Mouse (Mus musculus) lung, postnatal 0 days (tissue): ENCODE data around the gene Dpm3. TPM values are rescaled to one million over a fixed set of nuclear protein-coding genes. Genes with fewer than 3 reads are reported as not detected.

Experiments used
- ATAC-seq: fragments of 200-750 bp; cut with Nextera tagmentation; 2 replicates; pipeline ENCODE4 v1.8.0; 2017; ENCODE audit warnings: moderate library complexity
- DNase-seq: peaks from one replicate; pipeline ENCODE4 v3.0.0-alpha.2; 2016; ENCODE audit warnings: low spot score
- H3K27ac ChIP-seq: fragments of 300-500 bp; sonication (generic); 2 replicates; pipeline ENCODE4 v1.5.1; 2014; ENCODE audit warnings: antibody characterized with exemption, mild to moderate bottlenecking, low read length, mixed read lengths
- H3K27me3 ChIP-seq: fragments of 300-500 bp; sonication (generic); replicated peaks from 2 replicates; pipeline ENCODE4 v1.6.1; 2014; ENCODE audit warnings: low read length, mixed read lengths; ENCODE audit not compliant: insufficient read depth
- H3K36me3 ChIP-seq: fragments of 300-500 bp; sonication (generic); 2 replicates; pipeline ENCODE4 v1.6.1; 2014; ENCODE audit warnings: low read length, mixed read lengths; ENCODE audit not compliant: insufficient read depth
- H3K4me1 ChIP-seq: fragments of 300-500 bp; sonication (generic); 2 replicates; pipeline ENCODE4 v1.6.1; 2014; ENCODE audit warnings: antibody characterized with exemption, low read depth, low read length, mixed read lengths; ENCODE audit not compliant: insufficient read depth
- H3K4me2 ChIP-seq: fragments of 300-500 bp; sonication (generic); replicated peaks from 2 replicates; pipeline ENCODE4 v1.6.1; 2014; ENCODE audit warnings: low read depth, mild to moderate bottlenecking, low read length, moderate library complexity, mixed read lengths
- H3K4me3 ChIP-seq: fragments of 300-500 bp; sonication (generic); 2 replicates; pipeline ENCODE4 v1.5.1; 2014; ENCODE audit warnings: low read depth, low read length
- H3K9ac ChIP-seq: fragments of 300-500 bp; sonication (generic); replicated peaks from 2 replicates; pipeline ENCODE4 v1.6.1; 2014; ENCODE audit warnings: low read depth, mild to moderate bottlenecking
- H3K9me3 ChIP-seq: fragments of 300-500 bp; sonication (generic); 2 replicates; pipeline ENCODE4 v1.6.1; 2016; ENCODE audit warnings: low read length, mixed read lengths
- CTCF ChIP-seq: IDR thresholded peaks from 2 replicates; pipeline ENCODE4 v1.5.1; 2016; ENCODE audit warnings: antibody characterized with exemption, mild to moderate bottlenecking
- EP300 ChIP-seq: IDR thresholded peaks from 2 replicates; pipeline ENCODE4 v1.6.1; 2016; ENCODE audit warnings: antibody characterized with exemption, mild to moderate bottlenecking, control low read depth
- WGBS: fragments of 180-500 bp; shearing (Covaris S2); extraction: QIAGEN DNeasy Blood & Tissue Kit; methylation state at CpG from one replicate; pipeline ENCODE4 v1.1.7; 2014; 5-methylcytosine and 5-hydroxymethylcytosine counted together
- polyA plus RNA-seq: library from polyadenylated mRNA; unstranded; fragments of >200 nt; fragmentation: Nextera tagmentation; extraction: Ambion mirVana; gene quantifications from 2 replicates; pipeline ENCODE4 v1.2.1, GENCODE M21; 2015

The Dpm3 gene
- polyA plus RNA-seq, 1 experiment from 2014 or later, result 136 TPM

DNA sequence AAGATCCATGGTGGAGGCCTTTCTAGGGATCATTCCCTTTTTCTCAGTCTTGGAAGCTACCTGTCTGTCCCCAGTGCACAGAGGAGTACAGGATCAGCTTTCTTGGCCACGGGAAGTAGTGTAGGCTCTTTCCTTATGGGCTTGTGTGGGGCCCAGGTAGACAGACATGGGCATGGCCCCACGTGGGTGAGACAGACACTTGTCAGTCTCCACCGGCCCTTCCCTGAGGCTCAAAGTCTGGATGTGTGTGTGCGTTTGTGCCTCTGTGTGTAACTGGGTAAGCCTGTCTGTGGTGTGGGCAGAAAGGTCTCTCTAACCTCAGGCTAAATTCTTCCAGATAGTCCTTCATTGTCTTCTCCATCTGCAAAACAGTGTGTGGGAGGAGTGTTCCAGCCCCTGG lies 45.9 kb downstream of the Dpm3 start:
- Histone ChIP-seq H3K4me1 (peaks cover 2% of the 10 kb centered on the region; the same call in 1 of the 2 replicates), H3K9me3 (no peaks in the 10 kb centered on the region), H3K27ac (peak overlapping the region; percentile 27; the same call in 1 of the 2 replicates), H3K4me2 (no peak overlapping the region), H3K27me3 (no peaks in the 10 kb centered on the region), H3K36me3 (no peaks in the 10 kb centered on the region), H3K9ac (no peak overlapping the region), H3K4me3 (no peak overlapping the region)
- ATAC-seq, result no peak
- 54% methylated on average over 4 of the region's 4 CpGs for WGBS
- TF ChIP-seq CTCF (no peak), EP300 (no peak)
- no peak for DNase-seq

DNA sequence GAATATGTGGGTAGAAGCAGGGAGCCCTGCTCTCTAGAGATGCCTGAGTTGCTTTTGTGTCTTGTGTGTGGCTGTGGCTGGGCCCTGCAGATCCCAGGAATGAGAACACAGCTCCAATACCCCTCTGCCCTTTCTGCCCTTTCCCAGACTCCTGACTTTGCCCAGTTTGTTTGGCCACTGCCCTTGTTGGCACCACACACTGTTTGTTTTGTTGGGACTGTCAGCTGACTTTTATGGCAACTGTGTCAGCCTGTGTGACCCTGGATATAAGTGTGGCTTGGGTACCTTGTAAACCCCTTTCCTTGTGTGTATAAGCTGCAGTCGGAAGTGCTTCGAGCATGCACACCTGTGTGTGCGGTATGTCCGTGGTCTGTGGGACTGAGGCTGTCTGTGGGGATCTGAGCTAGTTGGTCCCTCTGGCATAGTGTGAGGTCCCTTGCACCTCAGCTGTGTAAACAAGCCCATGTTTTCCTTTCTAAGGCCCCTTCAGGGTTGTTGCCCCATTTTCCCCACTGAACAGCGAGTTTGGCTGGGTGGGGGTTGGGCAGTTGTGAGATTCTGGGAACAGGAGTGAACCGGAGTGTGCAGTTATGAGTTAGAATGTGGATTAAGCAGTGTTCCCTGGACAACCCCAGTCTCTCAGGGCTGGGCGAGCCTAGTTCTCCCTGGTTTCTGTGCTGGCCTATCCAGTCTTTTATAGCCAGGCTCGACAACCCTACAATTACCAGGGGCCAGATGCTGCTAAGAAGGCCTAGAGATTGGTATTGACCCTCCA lies 46.6 kb downstream of the Dpm3 start:
- ATAC-seq, result peak; percentile 29
- Histone ChIP-seq H3K9ac (no peak overlapping the region), H3K4me3 (no peak overlapping the region), H3K4me1 (peaks cover 2% of the 10 kb centered on the region; the same call in 1 of the 2 replicates), H3K27me3 (no peaks in the 10 kb centered on the region), H3K27ac (peak overlapping the region; percentile 27; the same call in 1 of the 2 replicates), H3K9me3 (no peaks in the 10 kb centered on the region), H3K36me3 (no peaks in the 10 kb centered on the region), H3K4me2 (no peak overlapping the region)
- WGBS, result 48% methylated on average over 8 of the region's 8 CpGs
- DNase-seq, result no peak
- TF ChIP-seq CTCF (no peak), EP300 (no peak)

DNA sequence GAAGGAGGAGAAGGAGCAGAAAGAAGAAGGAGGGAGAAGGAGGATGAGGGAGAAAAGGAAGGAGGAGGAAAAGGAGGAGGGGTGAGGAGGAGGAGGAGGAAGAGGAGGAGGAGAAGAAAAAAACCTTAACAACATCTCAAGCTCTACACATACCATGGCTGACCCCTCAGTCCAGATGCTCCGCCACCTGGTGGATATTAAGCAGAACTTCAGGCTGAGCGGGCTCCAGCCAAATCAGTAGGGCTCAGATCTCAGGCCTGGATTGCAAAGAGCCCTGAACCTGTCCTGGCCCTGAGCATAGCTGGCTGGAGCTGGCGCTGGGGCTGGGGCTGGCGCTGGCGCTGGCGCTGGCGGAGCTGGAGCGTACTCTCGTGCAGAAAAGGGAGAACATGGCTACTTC lies 48.9 kb downstream of the Dpm3 start:
- Histone ChIP-seq H3K4me2 (no peak overlapping the region), H3K4me1 (peaks cover 2% of the 10 kb centered on the region; the same call in 1 of the 2 replicates), H3K9me3 (no peaks in the 10 kb centered on the region), H3K4me3 (no peak overlapping the region), H3K27me3 (no peaks in the 10 kb centered on the region), H3K36me3 (no peaks in the 10 kb centered on the region), H3K9ac (no peak overlapping the region), H3K27ac (no peak overlapping the region)
- TF ChIP-seq EP300, result no peak
- peak; percentile 95 for TF ChIP-seq CTCF
- ATAC-seq, result peak; percentile 82
- DNase-seq, result peak; percentile 86
- WGBS, result 0% methylated on average over 9 of the region's 9 CpGs

GRCm38 (mm10) chr3:89314340-89314739 lies 55.2 kb downstream of the Dpm3 start:
- peak; percentile 86 for DNase-seq
- H3K36me3 ChIP-seq, result no peaks in the 10 kb centered on the region
- peak overlapping the region; percentile 89 for H3K27ac ChIP-seq
- no peak overlapping the region for H3K9ac ChIP-seq
- H3K4me3 ChIP-seq, result no peak overlapping the region
- no peaks in the 10 kb centered on the region for H3K9me3 ChIP-seq
- H3K4me2 ChIP-seq, result peak overlapping the region; percentile 61
- ATAC-seq, result peak; percentile 83
- peaks cover 17% of the 10 kb centered on the region for H3K4me1 ChIP-seq
- H3K27me3 ChIP-seq, result peaks cover 17% of the 10 kb centered on the region
- no peak for TF ChIP-seq CTCF
- 33% methylated on average over 5 of the region's 5 CpGs for WGBS

DNA sequence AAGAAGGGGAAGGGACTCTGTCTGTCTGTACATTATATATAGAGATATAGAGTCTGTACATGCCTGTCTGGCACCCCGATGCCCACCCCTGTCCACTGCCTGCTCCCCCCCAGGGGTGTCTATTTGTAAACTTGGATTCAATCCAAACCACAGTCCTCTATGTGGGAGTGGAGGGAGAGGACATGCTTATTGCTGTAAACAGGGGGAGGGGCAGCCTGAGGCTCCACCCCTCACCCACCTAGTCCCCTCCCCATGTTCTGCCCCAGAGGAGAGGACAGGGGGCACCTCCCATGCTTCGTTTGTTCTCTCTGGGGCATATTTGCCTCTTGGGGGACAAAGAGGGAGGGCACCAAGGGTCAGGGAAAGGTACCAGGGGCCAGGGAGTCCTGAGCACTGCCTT lies 55.6 kb downstream of the Dpm3 start:
- H3K9me3 ChIP-seq, result no peaks in the 10 kb centered on the region
- DNase-seq, result peak; percentile 74
- H3K4me2 ChIP-seq, result peak overlapping the region; percentile 61
- TF ChIP-seq EP300 (no peak), CTCF (no peak)
- peak overlapping the region; percentile 26; the same call in 1 of the 2 replicates for H3K4me3 ChIP-seq
- H3K36me3 ChIP-seq, result no peaks in the 10 kb centered on the region
- H3K4me1 ChIP-seq, result peaks cover 21% of the 10 kb centered on the region
- peak overlapping the region; percentile 89 for H3K27ac ChIP-seq
- WGBS, result 28% methylated on average over 2 of the region's 2 CpGs
- H3K9ac ChIP-seq, result no peak overlapping the region
- peak; percentile 70 for ATAC-seq
- H3K27me3 ChIP-seq, result peaks cover 21% of the 10 kb centered on the region

- Histone ChIP-seq H3K4me3 (peak overlapping the region; percentile 26), H3K4me2 (peak overlapping the region; percentile 61), H3K36me3 (no peaks in the 10 kb centered on the region), H3K9ac (no peak overlapping the region), H3K27me3 (peaks cover 24% of the 10 kb centered on the region), H3K4me1 (peaks cover 23% of the 10 kb centered on the region), H3K9me3 (no peaks in the 10 kb centered on the region), H3K27ac (peak overlapping the region; percentile 89)
- peak; percentile 58 for ATAC-seq
- peak; percentile 80 for DNase-seq
- WGBS, result 8% methylated on average over 16 of the region's 26 CpGs
- TF ChIP-seq CTCF (peak; percentile 95), EP300 (no peak)
Measured at GRCm38 (mm10) chr3:89315195-89315929, 56.2 kb downstream of the Dpm3 start.
